Mouse (Mus musculus) forebrain, embryonic 14.5 days (tissue): ENCODE results near the gene Lrr1. TPM values are rescaled to one million over a fixed set of nuclear protein-coding genes. Genes with fewer than 3 reads are reported as not detected.
A peak's percentile ranks its signal among the peaks of the same experiment; 100 is the strongest.

Experiments used
- ATAC-seq: fragments of 200-750 bp; cut with Nextera tagmentation; 2 replicates; pipeline ENCODE4 v1.8.0; 2017; ENCODE audit warnings: mild to moderate bottlenecking, moderate library complexity
- DNase-seq: peaks from one replicate; pipeline ENCODE4 v3.0.0-alpha.2; 2015; ENCODE audit warnings: low spot score
- H3K27ac ChIP-seq: fragments of 300-500 bp; sonication (generic); 2 replicates; pipeline ENCODE4 v1.5.1; 2014; ENCODE audit warnings: low read depth, mild to moderate bottlenecking, control low read depth, low read length, moderate library complexity
- H3K27me3 ChIP-seq: fragments of 300-500 bp; sonication (generic); replicated peaks from 2 replicates; pipeline ENCODE4 v1.6.1; 2014; ENCODE audit warnings: low read length, control low read depth, mixed read lengths; ENCODE audit not compliant: control insufficient read depth, insufficient read depth
- H3K36me3 ChIP-seq: fragments of 300-500 bp; sonication (generic); 2 replicates; pipeline ENCODE4 v1.6.1; 2014; ENCODE audit warnings: low read length, control low read depth; ENCODE audit not compliant: control insufficient read depth, insufficient read depth
- H3K4me1 ChIP-seq: fragments of 300-500 bp; sonication (generic); 2 replicates; pipeline ENCODE4 v1.6.1; 2014; ENCODE audit warnings: antibody characterized with exemption, low read length, control low read depth; ENCODE audit not compliant: control insufficient read depth, insufficient read depth
- H3K4me2 ChIP-seq: fragments of 300-500 bp; sonication (generic); 2 replicates; pipeline ENCODE4 v1.6.1; 2014; ENCODE audit warnings: mild to moderate bottlenecking, control low read depth, low read length
- H3K4me3 ChIP-seq: fragments of 300-500 bp; sonication (generic); 2 replicates; pipeline ENCODE4 v1.5.1; 2014; ENCODE audit warnings: low read depth, low read length, control low read depth
- H3K9ac ChIP-seq: fragments of 300-500 bp; sonication (generic); 2 replicates; pipeline ENCODE4 v1.6.1; 2014; ENCODE audit warnings: mild to moderate bottlenecking, low read length, control low read depth, moderate library complexity
- H3K9me3 ChIP-seq: fragments of 300-500 bp; sonication (generic); replicated peaks from 2 replicates; pipeline ENCODE4 v1.6.1; 2016; ENCODE audit warnings: low read length, control low read depth, mixed read lengths; ENCODE audit not compliant: control insufficient read depth
- WGBS: fragments of 180-500 bp; shearing (Covaris S2); extraction: QIAGEN DNeasy Blood & Tissue Kit; methylation state at CpG from one replicate; pipeline ENCODE4 v1.1.7; 2014; 5-methylcytosine and 5-hydroxymethylcytosine counted together
- polyA plus RNA-seq: library from polyadenylated mRNA; unstranded; fragments of >200 nt; fragmentation: Nextera tagmentation; extraction: Ambion mirVana; gene quantifications from 2 replicates; pipeline ENCODE4 v1.2.1, GENCODE M21; 2014

Gene Lrr1
- polyA plus RNA-seq, 1 experiment from 2014 or later, result 15.8 TPM

GRCm38 (mm10) chr12:69186811-69187471, 18.3 kb downstream of the Lrr1 start:
- WGBS, result 55% methylated on average over 5 of the region's 5 CpGs
- Histone ChIP-seq H3K27me3 (no peaks in the 10 kb centered on the region), H3K4me2 (no peak overlapping the region), H3K27ac (no peak overlapping the region), H3K36me3 (peaks cover 30% of the 10 kb centered on the region), H3K9me3 (no peaks in the 10 kb centered on the region), H3K4me3 (no peak overlapping the region), H3K4me1 (peaks cover 12% of the 10 kb centered on the region), H3K9ac (no peak overlapping the region)
- ATAC-seq (no peak), DNase-seq (no peak)

GRCm38 (mm10) chr12:69190074-69190473, 21.5 kb downstream of the Lrr1 start:
- DNase-seq (no peak), ATAC-seq (no peak)
- Histone ChIP-seq H3K27me3 (no peaks in the 10 kb centered on the region), H3K4me2 (no peak overlapping the region), H3K4me1 (peaks cover 8% of the 10 kb centered on the region), H3K27ac (no peak overlapping the region), H3K36me3 (peaks cover 29% of the 10 kb centered on the region), H3K4me3 (no peak overlapping the region), H3K9me3 (no peaks in the 10 kb centered on the region), H3K9ac (no peak overlapping the region)
- WGBS, result 95% methylated on average over 9 of the region's 9 CpGs

- Histone ChIP-seq H3K4me2 (no peak overlapping the region), H3K27ac (no peak overlapping the region), H3K9ac (no peak overlapping the region), H3K36me3 (peaks cover 29% of the 10 kb centered on the region), H3K4me1 (peaks cover 3% of the 10 kb centered on the region), H3K9me3 (no peaks in the 10 kb centered on the region), H3K4me3 (no peak overlapping the region), H3K27me3 (no peaks in the 10 kb centered on the region)
- 100% methylated on average over 1 of the region's 1 CpGs for WGBS
- DNase-seq, result no peak
- no peak for ATAC-seq
Measured at GRCm38 (mm10) chr12:69190522-69190921, 21.9 kb downstream of the Lrr1 start.

GRCm38 (mm10) chr12:69191396-69191795, 22.8 kb downstream of the Lrr1 start:
- DNase-seq (no peak), ATAC-seq (no peak)
- H3K36me3 ChIP-seq, result peaks cover 29% of the 10 kb centered on the region
- no peak overlapping the region for H3K4me2 ChIP-seq
- H3K4me1 ChIP-seq, result peaks cover 6% of the 10 kb centered on the region
- WGBS, result 92% methylated on average over 5 of the region's 5 CpGs
- H3K9ac ChIP-seq, result no peak overlapping the region
- no peaks in the 10 kb centered on the region for H3K27me3 ChIP-seq
- H3K27ac ChIP-seq, result no peak overlapping the region
- H3K4me3 ChIP-seq, result no peak overlapping the region
- H3K9me3 ChIP-seq, result no peaks in the 10 kb centered on the region

- peaks cover 6% of the 10 kb centered on the region for H3K4me1 ChIP-seq
- no peaks in the 10 kb centered on the region for H3K9me3 ChIP-seq
- peaks cover 26% of the 10 kb centered on the region for H3K36me3 ChIP-seq
- ATAC-seq (no peak), DNase-seq (no peak)
- no peak overlapping the region for H3K4me3 ChIP-seq
- no peak overlapping the region for H3K9ac ChIP-seq
- H3K4me2 ChIP-seq, result no peak overlapping the region
- H3K27me3 ChIP-seq, result no peaks in the 10 kb centered on the region
- WGBS, result 97% methylated on average over 2 of the region's 2 CpGs
- no peak overlapping the region for H3K27ac ChIP-seq
Measured at GRCm38 (mm10) chr12:69192637-69193036, 24.0 kb downstream of the Lrr1 start.

- H3K9ac ChIP-seq, result peak within 1 kb of the TSS; percentile 87
- peaks cover 20% of the 10 kb centered on the region for H3K36me3 ChIP-seq
- DNase-seq (peak; percentile 85), ATAC-seq (peak; percentile 86)
- no peaks in the 10 kb centered on the region for H3K27me3 ChIP-seq
- H3K4me2 ChIP-seq, result peak within 1 kb of the TSS; percentile 96
- H3K27ac ChIP-seq, result peak within 1 kb of the TSS; percentile 86
- H3K4me3 ChIP-seq, result peak within 1 kb of the TSS; percentile 83
- under 1% methylated on average over 75 of the region's 75 CpGs for WGBS
- peaks cover 11% of the 10 kb centered on the region for H3K4me1 ChIP-seq
- no peaks in the 10 kb centered on the region for H3K9me3 ChIP-seq
Measured at GRCm38 (mm10) chr12:69196444-69197377, 28.1 kb downstream of the Lrr1 start, which contains the start of gene Gm49383. Gene Gm49383, minus strand, starts transcription at chr12:69197104.

GRCm38 (mm10) chr12:69197378-69198163, 29.0 kb downstream of the Lrr1 start:
- peak overlapping the region; percentile 87 for H3K9ac ChIP-seq
- ATAC-seq, result peak; percentile 78
- H3K36me3 ChIP-seq, result peaks cover 24% of the 10 kb centered on the region

GRCm38 (mm10) chr12:69198164-69198535, 29.5 kb downstream of the Lrr1 start, which contains the start of gene Dnaaf2:
Gene Dnaaf2, minus strand, starts transcription at chr12:69198429.
- Histone ChIP-seq H3K27me3 (no peaks in the 10 kb centered on the region), H3K9ac (peak within 1 kb of the TSS; percentile 87), H3K9me3 (no peaks in the 10 kb centered on the region), H3K27ac (peak within 1 kb of the TSS; percentile 86), H3K4me3 (peak within 1 kb of the TSS; percentile 83), H3K4me1 (peaks cover 11% of the 10 kb centered on the region), H3K4me2 (peak within 1 kb of the TSS; percentile 96), H3K36me3 (peaks cover 25% of the 10 kb centered on the region)
- peak; percentile 40 for ATAC-seq
- under 1% methylated on average over 18 of the region's 18 CpGs for WGBS
- DNase-seq, result peak; percentile 68

More at GRCm38 (mm10) chr12:69197378-69198163, 29.0 kb downstream of the Lrr1 start:
- H3K9me3 ChIP-seq, result no peaks in the 10 kb centered on the region
- under 1% methylated on average over 84 of the region's 94 CpGs for WGBS
- peak; percentile 51 for DNase-seq
- H3K4me3 ChIP-seq, result peak overlapping the region; percentile 83
- peak overlapping the region; percentile 96 for H3K4me2 ChIP-seq
- no peaks in the 10 kb centered on the region for H3K27me3 ChIP-seq
- peak overlapping the region; percentile 86 for H3K27ac ChIP-seq
- peaks cover 11% of the 10 kb centered on the region for H3K4me1 ChIP-seq
